Mouse (Mus musculus) lung, postnatal 14 days (tissue): ENCODE results near the gene Cenps.
"Not testable (repeated sequence)": the region's sequence is repeated elsewhere in the genome, so short reads cannot be mapped to it uniquely, and the experiment has no call there.

Experiments used
- DNase-seq: peaks from one replicate; pipeline ENCODE4 v3.0.0; 2021

The Cenps gene

DNA sequence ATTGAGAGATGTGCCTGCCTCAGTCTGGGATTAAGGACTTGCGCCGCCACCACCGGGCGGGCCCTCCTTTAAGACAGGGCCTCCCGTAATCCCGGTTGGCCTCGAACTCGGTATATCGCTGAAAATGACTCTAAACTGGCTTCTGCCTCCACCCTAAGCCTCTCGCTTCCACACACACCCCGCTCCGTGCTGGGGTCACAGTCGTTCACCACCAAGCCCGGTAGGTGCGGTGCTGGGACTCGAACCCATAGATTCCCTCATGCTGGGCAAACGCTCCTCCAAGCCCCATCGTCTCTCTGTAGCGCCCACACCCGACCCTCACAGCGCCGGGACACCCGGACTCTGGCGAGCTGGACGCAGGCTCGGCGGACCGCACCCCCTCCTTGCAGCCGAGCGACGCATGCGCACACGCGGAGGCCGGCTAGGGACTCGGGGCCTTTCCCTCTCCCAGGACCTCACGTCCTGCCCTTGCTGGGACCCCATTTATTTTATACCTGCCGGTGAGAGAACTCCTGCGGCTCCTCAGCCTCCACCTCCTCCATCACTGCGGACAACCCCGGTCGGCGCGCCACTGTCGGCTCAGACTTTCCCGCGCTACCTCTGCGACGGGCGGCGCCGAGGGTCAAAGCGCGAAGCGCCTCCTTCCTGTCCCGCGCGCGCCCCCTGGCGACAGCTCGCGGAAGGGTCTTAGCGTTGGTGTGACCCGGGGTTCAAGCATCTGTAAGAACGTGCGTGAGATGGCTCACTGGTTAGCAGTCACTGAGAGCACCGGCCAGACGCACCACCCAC lies at the start of gene Cenps:
Cenps (minus strand) TSS at position 648 of the 789 bp plus-strand sequence.
- DNase-seq: peak; percentile 91

DNA sequence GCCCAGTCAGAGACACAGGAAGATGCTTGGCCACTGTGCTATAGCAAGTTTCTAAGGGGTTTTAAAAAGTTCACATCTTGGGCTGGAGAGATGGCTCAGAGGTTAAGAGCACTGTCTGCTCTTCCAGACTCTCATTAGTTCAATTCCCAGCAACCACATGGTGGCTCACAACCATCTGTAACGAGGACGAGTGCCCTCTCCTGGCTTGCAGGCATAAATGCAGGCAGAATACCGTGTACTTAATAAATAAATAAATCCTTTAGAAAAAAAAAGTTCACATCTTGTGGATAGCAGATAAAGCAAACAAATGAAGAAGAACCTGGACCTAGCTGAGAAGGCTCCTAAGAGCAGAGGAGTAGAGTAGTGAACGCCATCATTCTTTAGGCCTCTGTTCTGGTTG lies 45.3 kb upstream of the Cenps start:
- DNase-seq: no peak

DNA sequence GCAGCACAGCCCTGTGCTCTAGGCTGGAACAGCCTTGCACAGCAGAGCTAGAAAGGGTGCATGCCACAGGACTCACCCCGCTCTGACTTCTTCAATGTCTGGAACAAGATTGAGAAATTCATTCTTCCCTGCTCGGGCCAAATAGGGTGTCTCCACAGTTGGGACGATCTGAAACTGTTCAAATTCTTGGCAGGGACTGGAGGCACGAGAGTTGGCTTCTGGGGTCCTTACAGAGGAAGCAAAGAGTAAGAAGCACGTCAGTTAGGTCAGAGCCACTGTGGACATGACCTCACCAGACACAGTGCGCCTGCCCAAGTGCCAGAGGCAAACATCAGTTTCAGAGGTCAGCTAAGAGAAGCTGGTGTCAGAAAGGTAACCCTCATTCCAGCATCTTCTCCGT lies 44.8 kb upstream of the Cenps start:
- DNase-seq: peak; percentile 40

DNA sequence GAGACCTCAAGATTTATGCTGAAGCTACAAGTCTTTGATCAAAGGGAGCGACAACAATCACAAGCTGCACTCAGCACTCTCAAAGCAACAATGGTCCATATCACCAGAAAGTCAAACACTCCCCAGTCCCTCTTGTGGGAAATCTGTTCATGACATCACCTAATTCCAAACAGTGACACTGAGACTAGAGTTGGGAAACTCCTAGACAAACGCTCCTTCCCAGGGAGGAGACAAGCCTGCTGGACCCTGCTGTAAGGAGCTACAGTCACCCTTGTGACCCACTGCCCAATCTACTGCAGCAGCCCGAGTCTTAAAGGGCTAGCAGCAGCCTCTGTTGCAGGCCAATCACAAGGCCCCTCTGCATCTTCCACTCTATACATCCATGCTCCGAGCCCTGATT lies 42.1 kb upstream of the Cenps start:
- no peak for DNase-seq

DNA sequence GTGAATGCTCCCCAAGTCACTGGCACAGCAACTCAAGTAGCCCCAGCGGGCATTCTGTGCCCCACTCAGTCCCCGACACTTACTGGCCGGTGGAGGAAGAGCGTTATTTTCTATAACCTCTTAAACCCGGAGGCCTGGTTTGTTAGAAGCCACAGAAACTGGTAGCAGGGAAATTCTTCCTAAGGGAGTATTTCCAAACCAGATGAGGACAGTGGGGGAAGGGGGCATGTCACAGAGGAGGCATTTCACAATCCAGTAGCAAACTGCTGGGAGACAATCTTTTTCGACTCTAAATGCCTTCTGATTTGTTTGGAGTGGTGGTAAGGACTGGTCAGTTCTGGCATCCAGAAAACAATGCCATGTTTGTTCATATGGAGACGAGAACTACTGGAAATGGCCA lies 41.7 kb upstream of the Cenps start:
- DNase-seq: no peak

DNA sequence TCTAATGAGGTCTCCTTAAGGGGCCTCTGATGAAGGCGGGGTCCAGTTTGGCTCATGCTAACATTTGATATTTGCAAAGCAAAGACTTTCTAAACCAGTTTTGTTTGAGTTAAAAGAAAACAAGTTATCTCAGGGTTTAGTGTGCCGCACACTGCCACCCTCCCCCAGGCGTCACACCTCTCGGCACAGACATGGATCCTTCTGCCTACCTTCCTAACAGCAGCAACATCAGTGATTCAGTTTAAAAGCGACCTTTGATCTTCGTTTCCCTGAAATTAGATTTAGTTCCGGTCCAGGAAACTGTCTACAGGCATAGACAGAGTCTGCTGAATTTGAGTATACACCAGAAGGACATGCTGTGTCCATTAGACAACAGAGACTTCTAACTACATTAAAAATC lies 40.9 kb upstream of the Cenps start:
- DNase-seq: no peak

DNA sequence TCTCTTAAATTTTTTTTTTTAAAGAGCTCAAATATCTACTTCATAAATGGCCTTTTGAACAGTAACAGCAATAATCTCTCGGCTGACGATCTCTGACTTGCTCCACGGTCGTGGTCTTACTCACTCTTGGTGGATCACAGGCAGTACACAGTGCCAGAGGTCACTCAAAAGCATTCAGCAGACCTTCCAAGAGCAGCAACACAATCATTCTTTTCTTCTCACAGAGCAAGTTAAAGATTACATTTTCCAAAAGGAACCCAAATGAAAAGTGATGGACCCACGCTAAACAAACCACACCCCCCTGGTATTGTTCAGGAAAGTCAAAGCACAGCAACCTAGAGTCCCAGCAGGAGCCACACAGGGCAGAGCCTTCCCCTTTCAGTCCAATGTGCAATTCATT lies 39.6 kb upstream of the Cenps start:
- DNase-seq: no peak

DNA sequence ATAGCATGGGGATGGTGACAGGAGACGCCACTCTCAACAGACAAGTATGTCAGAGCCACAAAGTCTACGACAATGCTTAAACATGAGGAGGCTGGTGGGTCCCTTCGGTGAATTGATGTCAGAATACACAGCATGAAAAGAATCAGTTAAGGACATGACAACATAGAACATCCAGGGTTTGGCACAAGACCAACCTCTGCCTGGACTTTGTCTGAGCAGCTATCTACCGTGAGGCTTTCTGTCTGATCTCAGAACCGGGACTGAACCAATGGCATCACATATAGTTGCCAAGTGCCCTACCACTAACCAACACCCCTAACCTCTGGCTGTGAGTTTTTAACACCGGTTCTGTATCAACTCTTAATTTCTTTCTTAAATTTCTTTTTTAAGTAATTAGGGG lies 39.2 kb upstream of the Cenps start:
- DNase-seq: no peak

DNA sequence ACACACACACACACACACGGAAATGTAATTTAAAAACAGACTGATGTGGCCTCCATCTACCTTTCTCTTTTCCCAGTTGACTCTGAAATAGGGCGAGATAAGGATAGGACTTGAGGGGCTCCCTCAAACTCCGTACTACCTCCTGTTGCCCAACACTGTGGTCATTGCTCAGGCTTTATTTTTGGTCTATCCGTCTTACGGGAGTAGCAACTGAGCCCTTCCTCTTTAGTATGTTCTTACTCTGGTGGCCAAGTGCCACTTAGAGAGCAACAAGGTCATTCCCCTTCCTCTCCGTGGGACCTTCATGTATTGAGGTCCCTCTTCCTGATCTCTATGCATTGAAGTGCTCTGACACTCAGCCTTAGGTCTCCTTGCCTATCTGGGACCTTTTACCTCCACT lies 36.2 kb upstream of the Cenps start:
- DNase-seq: no peak

DNA sequence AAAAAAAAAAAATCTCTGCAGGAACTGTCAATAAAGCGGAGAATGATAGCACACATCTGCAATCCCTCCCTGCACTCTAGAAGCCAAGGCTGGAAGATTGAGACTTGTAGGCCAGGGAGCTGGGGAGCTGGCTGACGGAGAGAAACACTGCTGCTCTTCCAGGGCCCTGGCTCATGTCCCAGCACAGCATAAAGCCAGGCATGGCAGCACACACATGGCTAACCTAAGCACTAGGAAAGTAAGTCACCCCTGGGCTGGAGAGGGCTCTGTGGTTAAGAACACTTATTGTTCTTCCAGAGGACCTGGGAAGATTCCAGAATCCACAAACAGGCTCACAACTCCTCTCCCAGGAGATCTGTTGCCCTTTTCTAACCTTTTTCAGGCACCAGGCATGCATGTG lies 35.2 kb upstream of the Cenps start:
- DNase-seq: peak; percentile 49

DNA sequence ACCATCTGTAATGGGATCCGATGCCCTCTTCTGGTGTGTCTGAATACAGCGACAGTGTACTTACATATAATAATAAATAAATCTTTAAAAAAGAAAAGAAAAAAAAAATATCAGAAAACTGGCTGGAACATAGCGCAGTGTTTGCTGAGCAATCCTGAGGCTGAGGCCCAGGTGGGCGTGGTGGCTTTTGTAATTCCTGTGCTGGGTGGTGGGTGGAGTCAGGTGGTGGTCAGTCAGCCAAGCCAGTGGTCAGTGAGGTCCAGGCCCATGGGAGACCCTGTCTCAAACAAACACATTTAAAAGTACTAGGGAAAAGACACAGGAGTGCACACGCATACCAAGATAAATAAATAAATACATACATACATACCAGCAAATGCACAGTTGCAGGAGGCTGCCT lies 34.7 kb upstream of the Cenps start:
- peak; percentile 59 for DNase-seq

DNA sequence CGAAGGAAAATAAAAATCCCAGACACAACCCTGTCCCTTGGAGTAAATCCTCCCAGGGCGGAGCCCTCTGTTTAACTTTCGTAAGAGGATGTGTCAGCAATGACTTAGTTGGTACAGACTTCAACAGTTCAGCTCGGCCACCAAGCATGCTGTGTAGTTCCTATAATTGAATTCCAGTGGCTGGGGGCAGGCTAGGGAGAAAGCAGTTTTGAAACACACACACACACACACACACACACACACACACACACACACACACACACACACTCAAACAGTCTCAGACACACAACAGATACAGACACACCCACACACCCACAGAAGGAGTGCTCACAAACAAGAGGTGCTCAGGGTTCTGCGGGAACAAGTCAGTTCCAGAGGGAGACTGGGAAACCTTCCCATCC lies 34.2 kb upstream of the Cenps start:
- DNase-seq: peak; percentile 49

DNA sequence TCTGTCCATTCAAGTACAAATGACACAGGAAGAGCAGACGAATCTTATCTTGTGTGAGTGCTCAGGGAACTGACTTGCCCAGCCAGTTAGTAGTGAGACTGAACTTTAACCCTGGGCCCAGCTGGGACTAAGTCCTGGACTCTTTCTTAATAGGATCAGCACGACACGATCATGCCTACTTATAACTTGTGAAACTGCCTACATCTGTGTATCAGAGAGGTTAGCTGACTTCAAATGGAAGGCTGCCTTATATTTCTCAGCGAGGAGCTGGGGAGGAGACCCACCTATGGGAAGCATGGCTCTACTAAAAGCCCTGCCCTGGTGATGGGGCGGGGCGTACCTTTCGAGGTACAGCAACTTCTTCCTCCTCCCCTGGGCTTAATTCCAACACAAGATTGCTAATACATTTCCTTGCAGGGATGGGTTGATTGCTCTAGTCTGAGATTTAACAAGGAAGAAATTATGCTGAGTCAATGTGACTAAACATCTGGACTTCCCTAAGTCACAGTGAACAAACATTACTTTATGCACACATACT lies 33.0 kb upstream of the Cenps start:
- DNase-seq: no peak

DNA sequence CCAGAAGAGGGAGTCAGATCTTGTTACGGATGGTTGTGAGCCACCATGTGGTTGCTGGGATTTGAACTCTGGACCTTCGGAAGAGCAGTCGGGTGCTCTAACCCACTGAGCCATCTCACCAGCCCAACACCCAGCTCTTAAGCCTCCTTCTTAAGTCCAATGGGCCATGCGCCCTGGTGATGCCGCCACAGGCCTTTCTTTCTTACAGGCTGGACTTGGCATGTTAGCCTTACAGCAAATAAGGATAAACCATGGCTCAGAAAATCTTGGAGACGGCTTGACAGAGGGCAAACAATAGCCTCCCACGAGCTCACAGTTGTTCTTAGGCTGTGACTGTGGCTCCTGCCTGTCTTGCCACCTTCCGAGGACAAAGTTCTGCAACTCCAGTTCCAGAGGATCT lies 32.5 kb upstream of the Cenps start:
- DNase-seq: not testable (repeated sequence)

DNA sequence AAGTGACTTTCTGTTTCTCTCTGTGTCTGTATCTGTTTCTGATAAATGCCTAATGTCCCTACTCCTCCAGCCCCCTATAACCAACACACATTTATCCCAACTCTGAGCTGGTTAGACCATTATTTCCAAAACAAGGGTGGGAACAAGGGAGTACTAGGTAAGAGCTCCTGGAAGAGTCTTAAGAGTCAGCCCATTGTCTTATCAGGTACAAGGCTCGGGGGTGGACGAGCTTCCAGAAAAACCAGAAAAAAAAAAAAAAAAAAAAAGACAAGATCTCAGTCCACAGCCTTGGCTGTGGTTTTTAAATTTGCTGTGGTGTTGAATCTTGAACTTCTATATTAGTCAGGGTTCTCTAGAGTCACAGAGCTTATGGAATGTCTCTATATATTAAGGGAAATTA lies 30.6 kb upstream of the Cenps start:
- DNase-seq: no peak

DNA sequence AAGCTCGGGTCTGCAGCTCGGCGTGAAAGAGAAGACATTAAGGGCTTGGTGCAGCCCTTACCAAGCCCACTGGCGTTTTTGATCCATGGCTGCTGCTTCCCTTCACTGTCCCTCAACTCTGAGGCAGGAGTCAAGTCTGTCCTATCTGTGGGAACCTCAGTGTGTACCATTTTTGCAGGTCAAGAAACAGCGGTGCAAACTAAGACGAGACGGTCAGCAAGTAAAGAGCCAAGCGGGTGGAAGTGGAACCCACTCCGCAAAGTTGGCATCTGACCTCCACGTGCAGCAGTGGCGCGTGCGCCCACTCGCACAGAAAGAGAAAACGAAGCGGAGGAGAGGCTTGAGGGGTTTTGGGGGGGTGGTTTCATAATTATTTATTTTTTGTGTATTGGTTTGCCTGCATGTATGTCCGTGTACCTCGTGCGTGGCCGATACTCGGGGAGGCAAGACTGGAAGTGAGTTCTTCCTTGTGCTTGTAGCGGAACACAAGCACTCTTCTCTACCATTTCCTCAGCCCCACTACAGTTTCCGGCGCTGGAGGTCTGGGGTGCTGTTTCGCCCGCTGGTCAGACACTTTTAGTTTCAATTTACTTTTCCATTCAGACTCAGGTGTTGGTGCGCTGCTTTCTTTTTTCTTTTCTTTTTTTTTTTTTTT lies 29.7 kb upstream of the Cenps start:
- peak; percentile 47 for DNase-seq

DNA sequence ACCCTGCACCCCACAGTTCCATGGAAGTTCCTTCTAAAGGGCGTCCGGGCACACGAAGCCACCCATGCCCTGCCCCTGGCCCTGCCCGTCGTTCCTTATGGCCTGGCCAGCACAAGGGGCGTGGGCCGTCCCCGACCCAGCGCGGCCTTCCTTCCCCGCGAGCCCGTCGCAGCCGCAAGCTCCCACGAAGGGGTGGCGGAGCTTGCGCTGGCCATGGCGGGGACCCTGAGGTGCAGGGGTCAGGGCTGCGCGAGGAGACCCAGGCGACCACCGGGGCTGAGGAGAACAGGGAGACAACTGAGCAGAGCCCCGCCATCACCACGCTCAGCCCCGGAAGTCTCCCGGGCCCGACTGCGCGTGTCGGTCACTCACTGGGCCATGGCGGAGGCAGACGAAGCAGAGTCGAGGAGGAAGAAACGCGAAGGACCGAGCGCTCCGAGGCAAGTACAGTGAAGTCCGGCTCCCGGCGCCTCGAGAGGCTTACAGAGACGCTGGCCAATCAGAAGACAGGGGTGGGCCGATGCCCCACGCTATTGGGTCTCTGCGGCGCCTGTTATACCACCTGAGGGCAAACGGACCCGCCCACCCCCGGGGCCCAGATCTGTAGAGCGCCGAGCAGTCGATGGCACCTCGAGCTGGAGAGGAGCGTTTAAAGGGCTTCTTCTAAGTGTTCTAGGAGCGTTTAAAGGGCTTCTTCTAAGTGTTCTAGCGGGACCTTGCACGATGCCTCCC lies 29.0 kb upstream of the Cenps start, which contains the start of gene Pgd:
Pgd (minus strand) TSS at position 557 of the 732 bp plus-strand sequence.
- peak; percentile 97 for DNase-seq

DNA sequence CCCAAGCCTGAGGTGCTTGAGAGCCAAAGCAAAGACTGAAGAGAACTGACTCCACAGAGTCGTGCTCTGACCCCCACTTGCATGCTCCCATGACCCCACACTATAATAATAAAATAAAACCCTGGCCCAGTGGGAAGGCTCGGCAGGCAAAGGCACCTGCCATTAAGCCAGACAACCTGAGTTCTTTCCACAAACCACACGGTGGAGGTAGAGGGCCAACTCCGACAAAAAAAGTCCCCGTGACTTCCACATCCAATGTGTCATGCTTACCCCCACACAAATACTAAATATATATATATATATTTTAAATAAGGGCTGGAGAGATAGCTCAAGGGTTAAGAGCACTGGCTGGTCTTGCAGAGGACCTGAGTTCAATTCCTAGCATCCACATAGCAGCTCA lies 26.7 kb upstream of the Cenps start:
- no peak for DNase-seq

DNA sequence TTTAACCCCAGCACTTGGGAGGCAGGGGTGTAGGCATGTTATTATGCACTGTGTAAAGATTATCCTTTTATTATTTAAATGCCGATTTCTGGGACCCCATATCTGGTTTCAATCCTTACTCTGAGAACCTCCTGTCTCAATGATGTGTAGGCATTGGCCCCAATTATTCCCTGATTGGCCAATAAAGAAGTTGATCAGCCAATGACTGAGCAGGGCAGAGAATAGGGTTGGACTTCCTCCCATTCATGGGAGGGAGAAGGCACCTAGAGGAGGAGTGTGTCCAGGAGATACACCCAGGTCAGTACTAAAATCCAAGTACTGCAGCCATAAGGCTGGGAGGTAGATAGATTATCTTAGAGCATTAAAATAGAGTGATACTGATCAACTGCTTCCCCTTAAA lies 25.8 kb upstream of the Cenps start:
- DNase-seq: no peak

DNA sequence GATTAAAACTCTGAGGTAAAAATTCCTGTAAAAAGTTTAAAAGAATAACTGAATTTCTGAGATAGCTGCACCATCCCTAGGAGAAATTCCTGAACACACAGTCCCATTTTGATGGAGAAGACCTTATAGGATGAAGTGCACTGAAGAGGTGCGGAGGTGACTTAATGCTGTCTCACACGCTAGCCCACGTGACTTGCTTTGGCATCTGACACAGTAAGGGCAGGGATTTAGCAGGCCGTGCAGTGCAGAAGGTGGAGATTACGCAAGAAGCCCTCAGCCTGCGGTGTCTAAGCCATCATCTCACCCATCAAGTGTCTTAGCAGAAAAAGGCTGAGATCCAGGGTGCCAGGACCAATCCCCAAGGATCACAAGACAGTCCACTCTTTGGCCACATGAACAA lies 23.7 kb upstream of the Cenps start:
- DNase-seq: no peak

DNA sequence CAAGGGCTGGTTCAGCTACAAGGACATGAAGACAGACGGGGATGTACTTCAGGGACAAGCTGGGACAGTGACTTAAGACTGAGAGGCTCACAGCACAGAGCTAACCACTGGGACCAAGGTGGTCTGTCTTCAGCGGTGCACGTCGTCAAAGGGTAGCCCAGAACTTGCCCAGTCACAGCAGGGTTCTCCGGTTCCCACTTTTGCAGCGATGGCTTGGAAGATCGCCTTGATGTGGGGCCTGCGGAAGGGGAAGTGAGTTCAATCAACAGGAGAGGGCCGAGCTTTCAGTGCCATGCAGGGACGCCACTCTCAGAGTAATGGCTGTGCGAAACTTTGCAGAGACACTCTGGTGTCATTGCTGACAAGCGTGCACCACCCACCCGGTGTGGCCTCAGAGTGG lies 22.5 kb upstream of the Cenps start:
- no peak for DNase-seq

DNA sequence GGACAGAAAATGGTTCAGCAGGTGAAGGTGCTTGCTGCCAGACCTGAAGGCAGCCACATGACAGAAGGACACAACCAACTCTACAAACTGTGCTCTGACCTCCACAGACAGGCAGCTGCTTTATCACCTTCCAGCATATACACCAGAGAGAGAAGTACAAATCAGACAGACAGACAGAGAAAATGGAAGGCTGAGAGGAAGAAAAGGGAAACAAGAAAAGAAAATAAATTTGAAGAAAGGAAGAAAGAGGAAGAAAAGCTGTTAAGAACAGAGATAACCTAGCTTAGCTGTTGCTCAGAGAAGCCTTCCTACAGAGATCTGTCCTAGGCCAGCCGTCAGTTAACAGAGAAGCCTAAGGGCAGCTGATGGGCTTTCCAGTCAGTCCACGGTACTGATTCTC lies 21.8 kb upstream of the Cenps start:
- no peak for DNase-seq

DNA sequence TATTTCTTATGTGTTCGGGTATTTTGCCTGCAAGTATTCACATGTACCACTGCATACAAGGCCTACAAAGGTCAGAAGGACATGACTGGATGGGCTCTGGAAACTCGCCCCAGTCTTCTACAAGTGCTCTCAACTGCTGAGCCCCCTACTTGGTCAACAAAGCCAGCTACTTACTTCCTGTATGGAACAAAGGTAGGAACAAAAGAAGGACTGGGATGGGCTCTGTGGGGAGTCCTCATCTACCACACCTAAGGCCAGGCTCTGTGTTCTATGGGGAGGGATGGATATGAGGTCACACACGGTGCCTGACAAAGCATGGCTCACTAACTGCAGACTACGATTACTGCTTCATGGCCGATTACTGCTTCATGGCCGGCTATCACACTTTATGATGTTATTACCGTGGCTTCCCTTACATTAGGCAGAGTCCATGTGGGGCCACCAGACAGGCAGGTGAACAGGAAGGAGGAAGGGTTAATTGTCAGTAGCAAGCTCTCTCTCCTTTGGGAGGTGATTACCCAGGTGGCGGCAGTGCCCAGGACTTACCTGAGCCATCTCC lies 20.1 kb upstream of the Cenps start:
- no peak for DNase-seq
